Mouse (Mus musculus) heart, embryonic 15.5 days (tissue): ENCODE measurements around the gene Fundc2. TPM values are rescaled to one million over a fixed set of nuclear protein-coding genes. Genes with fewer than 3 reads are reported as not detected.

Experiments used
- ATAC-seq: fragments of 200-750 bp; cut with Nextera tagmentation; replicated peaks from 2 replicates; pipeline ENCODE4 v1.8.0; 2017; ENCODE audit warnings: low read depth, moderate TSS enrichment; ENCODE audit not compliant: insufficient number of reproducible peaks, insufficient read depth, low FRiP score
- H3K27ac ChIP-seq: fragments of 300-500 bp; sonication (generic); 2 replicates; pipeline ENCODE4 v1.5.1; 2015; ENCODE audit warnings: mild to moderate bottlenecking, inconsistent platforms
- H3K27me3 ChIP-seq: fragments of 300-500 bp; sonication (generic); 2 replicates; pipeline ENCODE4 v1.6.1; 2015; ENCODE audit warnings: inconsistent platforms
- H3K36me3 ChIP-seq: fragments of 300-500 bp; sonication (generic); 2 replicates; pipeline ENCODE4 v1.6.1; 2015; ENCODE audit warnings: mild to moderate bottlenecking, inconsistent platforms
- H3K4me1 ChIP-seq: fragments of 300-500 bp; sonication (generic); replicated peaks from 2 replicates; pipeline ENCODE4 v1.6.1; 2015; ENCODE audit warnings: inconsistent platforms
- H3K4me2 ChIP-seq: fragments of 300-500 bp; sonication (generic); 2 replicates; pipeline ENCODE4 v1.6.1; 2015; ENCODE audit warnings: inconsistent platforms, mild to moderate bottlenecking, moderate library complexity
- H3K4me3 ChIP-seq: fragments of 300-500 bp; sonication (generic); 2 replicates; pipeline ENCODE4 v1.5.1; 2015; ENCODE audit warnings: mild to moderate bottlenecking, inconsistent platforms
- H3K9ac ChIP-seq: fragments of 300-500 bp; sonication (generic); 2 replicates; pipeline ENCODE4 v1.6.1; 2015; ENCODE audit warnings: mild to moderate bottlenecking, inconsistent platforms
- H3K9me3 ChIP-seq: fragments of 300-500 bp; sonication (generic); replicated peaks from 2 replicates; pipeline ENCODE4 v1.6.1; 2016; ENCODE audit warnings: inconsistent platforms
- whole genome bisulfite sequencing: fragments of 180-500 bp; shearing (Covaris S2); methylation state at CpG from one replicate; pipeline ENCODE4 v1.1.7; 2015; ENCODE audit warnings: mixed read lengths; 5-methylcytosine and 5-hydroxymethylcytosine counted together
- polyA plus RNA-seq: library from polyadenylated mRNA; unstranded; fragments of >200 nt; fragmentation: Nextera tagmentation; extraction: Ambion mirVana; gene quantifications from 2 replicates; pipeline ENCODE4 v1.2.1, GENCODE M21; 2015

Fundc2 gene
- 65.1 and 95.2 TPM in 2 replicates for polyA plus RNA-seq

- Histone ChIP-seq H3K36me3 (no peaks in the 10 kb centered on the region; the same call in none of the 2 replicates), H3K9me3 (no peaks in the 10 kb centered on the region), H3K4me3 (peak within 1 kb of the TSS; percentile 62), H3K27me3 (no peaks in the 10 kb centered on the region), H3K9ac (peak within 1 kb of the TSS; percentile 65), H3K4me2 (peak within 1 kb of the TSS; percentile 58), H3K27ac (peak within 1 kb of the TSS; percentile 93), H3K4me1 (no peaks in the 10 kb centered on the region)
- ATAC-seq, result peak; percentile 94
- WGBS, result 10% methylated on average over 25 of the region's 25 CpGs
Measured at GRCm38 (mm10) chrX:75382195-75382771, at the start of gene Fundc2, which contains the start of gene F8. Fundc2 (plus strand) TSS chrX:75382399. F8 (minus strand) TSS chrX:75382615.

- Histone ChIP-seq H3K36me3 (no peaks in the 10 kb centered on the region), H3K9me3 (no peaks in the 10 kb centered on the region), H3K4me3 (no peak overlapping the region), H3K27ac (no peak overlapping the region), H3K4me2 (no peak overlapping the region), H3K27me3 (no peaks in the 10 kb centered on the region), H3K9ac (no peak overlapping the region), H3K4me1 (peaks cover 5% of the 10 kb centered on the region; the same call in 1 of the 2 replicates)
- no peak for ATAC-seq
Measured at GRCm38 (mm10) chrX:75370197-75370596, 12.0 kb upstream of the Fundc2 start.

- H3K4me2 ChIP-seq, result no peak overlapping the region
- no peaks in the 10 kb centered on the region for H3K36me3 ChIP-seq
- peaks cover 5% of the 10 kb centered on the region; the same call in 1 of the 2 replicates for H3K4me1 ChIP-seq
- H3K9me3 ChIP-seq, result no peaks in the 10 kb centered on the region
- no peaks in the 10 kb centered on the region for H3K27me3 ChIP-seq
- WGBS, result 42% methylated on average over 2 of the region's 2 CpGs
- no peak overlapping the region for H3K4me3 ChIP-seq
- no peak overlapping the region for H3K9ac ChIP-seq
- 0 out of 2 replicates have a peak, but pooled peaks have one; percentile 27 for ATAC-seq
- no peak overlapping the region; the same call in 1 of the 2 replicates for H3K27ac ChIP-seq
Measured at GRCm38 (mm10) chrX:75372666-75373425, 9.4 kb upstream of the Fundc2 start.

GRCm38 (mm10) chrX:75376815-75377214, 5.4 kb upstream of the Fundc2 start:
- H3K9me3 ChIP-seq, result no peaks in the 10 kb centered on the region
- H3K27me3 ChIP-seq, result no peaks in the 10 kb centered on the region
- no peak overlapping the region for H3K4me2 ChIP-seq
- H3K4me1 ChIP-seq, result no peaks in the 10 kb centered on the region
- no peak overlapping the region for H3K4me3 ChIP-seq
- H3K27ac ChIP-seq, result no peak overlapping the region
- no peak for ATAC-seq
- no peaks in the 10 kb centered on the region for H3K36me3 ChIP-seq
- no peak overlapping the region for H3K9ac ChIP-seq

- WGBS, result 70% methylated on average over 1 of the region's 1 CpGs
- Histone ChIP-seq H3K27ac (no peak overlapping the region), H3K9ac (no peak overlapping the region), H3K27me3 (no peaks in the 10 kb centered on the region), H3K9me3 (no peaks in the 10 kb centered on the region), H3K4me3 (no peak overlapping the region), H3K4me1 (no peaks in the 10 kb centered on the region), H3K4me2 (no peak overlapping the region), H3K36me3 (no peaks in the 10 kb centered on the region)
- no peak for ATAC-seq
Measured at GRCm38 (mm10) chrX:75381176-75381575, 1.0 kb upstream of the Fundc2 start.

GRCm38 (mm10) chrX:75381699-75382098, 500 bp upstream of the Fundc2 start:
- H3K9me3 ChIP-seq, result no peaks in the 10 kb centered on the region
- peak overlapping the region; percentile 58 for H3K4me2 ChIP-seq
- H3K27me3 ChIP-seq, result no peaks in the 10 kb centered on the region
- H3K4me3 ChIP-seq, result peak overlapping the region; percentile 62
- H3K4me1 ChIP-seq, result no peaks in the 10 kb centered on the region
- 62% methylated on average over 5 of the region's 5 CpGs for WGBS
- H3K9ac ChIP-seq, result no peak overlapping the region
- no peaks in the 10 kb centered on the region for H3K36me3 ChIP-seq
- ATAC-seq, result no peak
- peak overlapping the region; percentile 93 for H3K27ac ChIP-seq

- ATAC-seq, result no peak
- H3K36me3 ChIP-seq, result no peaks in the 10 kb centered on the region
- no peaks in the 10 kb centered on the region for H3K27me3 ChIP-seq
- no peak overlapping the region for H3K27ac ChIP-seq
- 87% methylated on average over 1 of the region's 1 CpGs for WGBS
- H3K9ac ChIP-seq, result no peak overlapping the region
- H3K4me2 ChIP-seq, result no peak overlapping the region
- no peaks in the 10 kb centered on the region for H3K4me1 ChIP-seq
- H3K9me3 ChIP-seq, result no peaks in the 10 kb centered on the region
- no peak overlapping the region for H3K4me3 ChIP-seq
Measured at GRCm38 (mm10) chrX:75399471-75399870, 17.3 kb downstream of the Fundc2 start.

GRCm38 (mm10) chrX:75402668-75403067, 20.5 kb downstream of the Fundc2 start:
- 0 out of 2 replicates have a peak overlapping the region, but pooled peaks have one; percentile 12 for H3K27ac ChIP-seq
- ATAC-seq, result no peak
- H3K9ac ChIP-seq, result no peak overlapping the region
- 59% methylated on average over 2 of the region's 2 CpGs for whole genome bisulfite sequencing
- H3K4me1 ChIP-seq, result no peaks in the 10 kb centered on the region
- H3K4me2 ChIP-seq, result no peak overlapping the region
- no peak overlapping the region for H3K4me3 ChIP-seq
- H3K36me3 ChIP-seq, result no peaks in the 10 kb centered on the region
- H3K27me3 ChIP-seq, result no peaks in the 10 kb centered on the region
- H3K9me3 ChIP-seq, result no peaks in the 10 kb centered on the region

- no peaks in the 10 kb centered on the region for H3K9me3 ChIP-seq
- no peaks in the 10 kb centered on the region for H3K4me1 ChIP-seq
- no peak overlapping the region for H3K4me2 ChIP-seq
- H3K27ac ChIP-seq, result 0 out of 2 replicates have a peak overlapping the region, but pooled peaks have one; percentile 12
- H3K27me3 ChIP-seq, result no peaks in the 10 kb centered on the region
- H3K4me3 ChIP-seq, result no peak overlapping the region
- ATAC-seq, result no peak
- no peak overlapping the region for H3K9ac ChIP-seq
- H3K36me3 ChIP-seq, result no peaks in the 10 kb centered on the region
Measured at GRCm38 (mm10) chrX:75403350-75403749, 21.2 kb downstream of the Fundc2 start.

GRCm38 (mm10) chrX:75409711-75410110, 27.5 kb downstream of the Fundc2 start:
- Histone ChIP-seq H3K36me3 (no peaks in the 10 kb centered on the region), H3K4me1 (no peaks in the 10 kb centered on the region), H3K4me2 (no peak overlapping the region), H3K9me3 (no peaks in the 10 kb centered on the region), H3K9ac (no peak overlapping the region), H3K27ac (no peak overlapping the region), H3K4me3 (no peak overlapping the region), H3K27me3 (no peaks in the 10 kb centered on the region)
- ATAC-seq, result no peak
- WGBS, result 81% methylated on average over 1 of the region's 1 CpGs

GRCm38 (mm10) chrX:75415936-75416785, 34.0 kb downstream of the Fundc2 start, which contains the start of the genes Cmc4, Mtcp1 and Brcc3:
Cmc4 (minus strand) TSS chrX:75416584.
Mtcp1 (minus strand) TSS chrX:75416588.
Brcc3 (plus strand) TSS chrX:75416628.
- Histone ChIP-seq H3K4me1 (no peaks in the 10 kb centered on the region), H3K4me2 (peak within 1 kb of the TSS; percentile 58), H3K27ac (peak within 1 kb of the TSS; percentile 85), H3K4me3 (peak within 1 kb of the TSS; percentile 64), H3K9ac (peak within 1 kb of the TSS; percentile 68), H3K9me3 (no peaks in the 10 kb centered on the region), H3K36me3 (no peaks in the 10 kb centered on the region), H3K27me3 (no peaks in the 10 kb centered on the region)
- ATAC-seq, result peak; percentile 99
- 10% methylated on average over 52 of the region's 52 CpGs for WGBS
